Mouse (Mus musculus): ENCODE measurements around the gene Abca8a.
"Not testable (repeated sequence)": the region's sequence is repeated elsewhere in the genome, so short reads cannot be mapped to it uniquely, and the experiment has no call there.

The Abca8a gene

DNA sequence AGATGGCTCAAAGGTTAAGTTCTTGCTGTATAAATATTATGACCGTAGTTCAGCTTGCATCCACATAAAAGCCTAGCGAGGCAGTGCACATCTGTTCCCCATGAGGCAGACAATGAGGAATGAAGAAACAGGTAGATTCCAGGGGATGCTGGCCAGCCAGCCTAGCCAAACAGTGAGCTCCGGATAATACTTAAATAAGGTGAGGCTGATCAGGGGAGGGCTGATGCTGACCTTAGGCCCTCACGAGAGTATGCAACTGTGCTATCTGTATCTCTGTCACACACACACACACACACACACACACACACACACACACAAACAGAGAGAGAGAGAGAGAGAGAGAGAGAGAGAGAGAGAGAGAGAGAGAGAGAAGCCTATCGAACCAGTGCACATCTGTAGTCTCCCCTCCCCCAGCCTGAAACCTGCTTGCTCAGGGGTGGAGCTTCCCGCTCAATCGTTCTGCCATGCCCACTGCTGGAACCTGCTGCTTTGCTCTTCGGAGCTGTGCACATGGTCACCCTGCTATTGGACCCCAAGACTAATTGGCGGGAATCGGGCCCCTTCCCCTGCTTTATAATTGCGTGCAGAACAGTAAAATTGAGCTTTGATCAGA, 108.2 kb downstream of the Abca8a start:
- DNase-seq: not testable (repeated sequence)

DNA sequence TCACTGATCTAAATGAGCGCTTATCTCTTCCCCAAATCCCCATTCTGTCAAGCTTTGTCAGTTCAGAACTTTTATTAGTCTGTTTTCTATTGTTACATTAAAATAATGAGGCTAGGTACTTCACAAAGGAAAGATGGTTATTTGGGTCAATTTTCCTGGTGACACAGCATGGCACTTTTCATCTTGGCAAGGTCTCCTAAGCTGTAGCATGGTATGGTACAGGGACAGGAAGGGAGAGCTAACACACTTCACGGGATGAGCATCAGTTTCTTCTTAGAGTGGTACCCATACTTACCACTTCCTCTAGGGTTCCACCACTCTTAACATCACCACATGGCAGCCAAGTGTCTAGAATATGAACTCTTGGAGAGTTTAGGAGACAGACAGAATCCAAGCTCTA, 113.9 kb downstream of the Abca8a start:
- DNase-seq: peak; percentile 14 to 43

Data from cerebellum, postnatal 25 days (tissue).